Mouse (Mus musculus) Muller cell, postnatal 12 days (primary cell): ENCODE data around the gene Gtf3c1.
A peak's percentile ranks its signal among the peaks of the same experiment; 100 is the strongest.
"Not testable (repeated sequence)": the region's sequence is repeated elsewhere in the genome, so short reads cannot be mapped to it uniquely, and the experiment has no call there.

Source experiments
- DNase-seq: peaks from one replicate; pipeline ENCODE4 v3.0.0-alpha.2; 2015; ENCODE audit errors: inconsistent ontology term

Gtf3c1 gene

GRCm38 (mm10) chr7:125707593-125708022 is at the start of gene Gtf3c1, which contains the start of gene D430042O09Rik:
TSS of gene Gtf3c1 (minus strand) at chr7:125707780.
TSS of gene D430042O09Rik (plus strand) at chr7:125707888.
- peak; percentile 99 for DNase-seq

GRCm38 (mm10) chr7:125756806-125757205 is 49.2 kb upstream of the Gtf3c1 start:
- no peak for DNase-seq

GRCm38 (mm10) chr7:125753326-125753715 is 45.7 kb upstream of the Gtf3c1 start:
- DNase-seq, result no peak

GRCm38 (mm10) chr7:125752699-125753325 is 45.2 kb upstream of the Gtf3c1 start:
- no peak for DNase-seq

- no peak for DNase-seq
Measured at GRCm38 (mm10) chr7:125748186-125748585, 40.6 kb upstream of the Gtf3c1 start.

GRCm38 (mm10) chr7:125747316-125747690 is 39.7 kb upstream of the Gtf3c1 start:
- no peak for DNase-seq

- DNase-seq, result no peak
Measured at GRCm38 (mm10) chr7:125746621-125747315, 39.2 kb upstream of the Gtf3c1 start.

GRCm38 (mm10) chr7:125744774-125745173 is 37.2 kb upstream of the Gtf3c1 start:
- no peak for DNase-seq

- DNase-seq, result no peak
Measured at GRCm38 (mm10) chr7:125741271-125741703, 33.7 kb upstream of the Gtf3c1 start.

GRCm38 (mm10) chr7:125740521-125740920 is 32.9 kb upstream of the Gtf3c1 start:
- no peak for DNase-seq

GRCm38 (mm10) chr7:125736366-125737015 is 28.9 kb upstream of the Gtf3c1 start:
- no peak for DNase-seq

- DNase-seq, result no peak
Measured at GRCm38 (mm10) chr7:125733791-125734190, 26.2 kb upstream of the Gtf3c1 start.

GRCm38 (mm10) chr7:125731679-125732078 is 24.1 kb upstream of the Gtf3c1 start:
- no peak for DNase-seq

GRCm38 (mm10) chr7:125723189-125723972 is 15.8 kb upstream of the Gtf3c1 start:
- peak; percentile 87 for DNase-seq

- DNase-seq, result no peak
Measured at GRCm38 (mm10) chr7:125722127-125722526, 14.5 kb upstream of the Gtf3c1 start.

GRCm38 (mm10) chr7:125721033-125721432 is 13.5 kb upstream of the Gtf3c1 start:
- no peak for DNase-seq

- no peak for DNase-seq
Measured at GRCm38 (mm10) chr7:125720370-125720769, 12.8 kb upstream of the Gtf3c1 start.

GRCm38 (mm10) chr7:125717612-125718011 is 10.0 kb upstream of the Gtf3c1 start:
- no peak for DNase-seq

GRCm38 (mm10) chr7:125716724-125717123 is 9.1 kb upstream of the Gtf3c1 start:
- DNase-seq, result peak; percentile 43

- DNase-seq, result no peak
Measured at GRCm38 (mm10) chr7:125714803-125715202, 7.2 kb upstream of the Gtf3c1 start.

GRCm38 (mm10) chr7:125713542-125714055 is 6.0 kb upstream of the Gtf3c1 start:
- not testable (repeated sequence) for DNase-seq

- DNase-seq, result no peak
Measured at GRCm38 (mm10) chr7:125708100-125708499, 520 bp upstream of the Gtf3c1 start.
